28 mouse cellular contexts compared by ENCODE assay signal in genomic region chr8:93454258-93454877, GRCm38 (mm10).
"Had no signal": no experiment of that assay in that cellular context is flagged by ENCODE, and none has a peak within 500 bp of the region (broad histone marks: within the 10 kb centered on the region; RNA-seq: fewer than 3 reads in every experiment).

No protein-coding gene starts in this region.

- H3K27me3 ChIP-seq: embryonic facial prominence, embryonic 12.5 days; embryonic facial prominence, embryonic 13.5 days; embryonic facial prominence, embryonic 15.5 days; forebrain, embryonic 12.5 days; forebrain, embryonic 13.5 days; forebrain, embryonic 15.5 days had no signal

- H3K4me2 ChIP-seq: embryonic facial prominence, embryonic 12.5 days; embryonic facial prominence, embryonic 13.5 days; embryonic facial prominence, embryonic 15.5 days; forebrain, embryonic 12.5 days; forebrain, embryonic 13.5 days; forebrain, embryonic 15.5 days had no signal

- H3K9ac ChIP-seq: embryonic facial prominence, embryonic 12.5 days; embryonic facial prominence, embryonic 13.5 days; embryonic facial prominence, embryonic 15.5 days; forebrain, embryonic 12.5 days; forebrain, embryonic 13.5 days; forebrain, embryonic 15.5 days; forebrain, postnatal 0 days had no signal

- H3K36me3 ChIP-seq: embryonic facial prominence, embryonic 10.5 days; embryonic facial prominence, embryonic 12.5 days; embryonic facial prominence, embryonic 13.5 days; embryonic facial prominence, embryonic 15.5 days; forebrain, embryonic 10.5 days; forebrain, embryonic 12.5 days; forebrain, embryonic 15.5 days had no signal

- DNase-seq: cerebellum, adult 8-10 months; cerebellum, adult 9-10 months; cerebellum, adult 9-11 months; cerebellum, postnatal 10 days; cerebellum, postnatal 14 days; cerebellum, postnatal 25 days; cerebellum, postnatal 36 days; embryo, embryonic 11 days; forebrain, postnatal 0 days; gastrocnemius, adult 2 months; gastrocnemius, postnatal 10 days; gastrocnemius, postnatal 14 days; gastrocnemius, postnatal 25 days; gastrocnemius, postnatal 36 days; heart, adult 11 months; heart, adult 18-20 months; heart, adult 2 months had no signal

- H3K9me3 ChIP-seq: embryonic facial prominence, embryonic 10.5 days; embryonic facial prominence, embryonic 12.5 days; embryonic facial prominence, embryonic 13.5 days; embryonic facial prominence, embryonic 15.5 days; forebrain, embryonic 10.5 days; forebrain, embryonic 12.5 days; forebrain, embryonic 13.5 days; forebrain, embryonic 15.5 days had no signal

- ATAC-seq: forebrain, embryonic 13.5 days; forebrain, embryonic 14.5 days; forebrain, embryonic 15.5 days; forebrain, embryonic 16.5 days; forebrain, postnatal 0 days had no signal

- H3K4me1 ChIP-seq: embryonic facial prominence, embryonic 10.5 days; embryonic facial prominence, embryonic 12.5 days; embryonic facial prominence, embryonic 13.5 days; embryonic facial prominence, embryonic 15.5 days; forebrain, embryonic 10.5 days; forebrain, embryonic 12.5 days; forebrain, embryonic 13.5 days; forebrain, embryonic 15.5 days had no signal

- H3K4me3 ChIP-seq: embryonic facial prominence, embryonic 10.5 days; embryonic facial prominence, embryonic 12.5 days; embryonic facial prominence, embryonic 13.5 days; embryonic facial prominence, embryonic 15.5 days; erythroblast, embryonic 14.5 days; forebrain, embryonic 10.5 days; forebrain, embryonic 12.5 days; forebrain, embryonic 13.5 days; forebrain, embryonic 15.5 days; gastrocnemius, adult 2 months; heart, adult 2 months had no signal

- H3K27ac ChIP-seq: embryonic facial prominence, embryonic 10.5 days; embryonic facial prominence, embryonic 12.5 days; embryonic facial prominence, embryonic 13.5 days; embryonic facial prominence, embryonic 15.5 days; forebrain, embryonic 10.5 days; forebrain, embryonic 12.5 days; forebrain, embryonic 13.5 days; forebrain, embryonic 15.5 days; gastrocnemius, adult 2 months; heart, adult 2 months had no signal
